Mouse (Mus musculus): ENCODE results near the gene Clstn2. TPM values are rescaled to one million over a fixed set of nuclear protein-coding genes. Genes with fewer than 3 reads are reported as not detected.

The Clstn2 gene
- total and polyA plus RNA-seq, 3 experiments = not detected

- in situ Hi-C loops (cut with MboI; ENCODE audit: low pct_ligation_motif_present, low pct_unique_long_range_greater_than_20kb, low sequenced_read_pairs) = no loop called here
- no peaks in the 10 kb centered on the region for H3K79me2 ChIP-seq (replicated peaks; ENCODE audit: control insufficient read depth, extremely low read depth, insufficient read depth, poor library complexity, severe bottlenecking)
- TF ChIP-seq CHD1 (IDR thresholded peaks at IDR 0.05; ENCODE audit: low read depth, low read length) = no peak
- TF ChIP-seq MAFK (IDR thresholded peaks at IDR 0.05; ENCODE audit: insufficient replicate concordance, low read length) = no peak
- no peak for TF ChIP-seq MAX (IDR thresholded peaks at IDR 0.05; ENCODE audit: low read length)
- no peak for TF ChIP-seq CHD2 (IDR thresholded peaks at IDR 0.05; ENCODE audit: low read length)
- no peak for TF ChIP-seq RAD21 (IDR thresholded peaks at IDR 0.05; ENCODE audit: low read depth, low read length)
- no peak for TF ChIP-seq SIN3A (IDR thresholded peaks at IDR 0.05; ENCODE audit: low read length)
- TF ChIP-seq GABPA (IDR thresholded peaks at IDR 0.05; ENCODE audit: insufficient replicate concordance, low read depth, low read length) = no peak
- no peak for TF ChIP-seq POLR2A (IDR thresholded peaks at IDR 0.05; ENCODE audit: low read depth, low read length)
- no peak for TF ChIP-seq ZNF384 (IDR thresholded peaks at IDR 0.05; ENCODE audit: low read depth, low read length)
- TF ChIP-seq ZKSCAN1 (IDR thresholded peaks at IDR 0.05; ENCODE audit: borderline replicate concordance, low read depth, low read length) = no peak
- no peak for TF ChIP-seq ETS1 (conservative IDR thresholded peaks at IDR 0.05; ENCODE audit: low read depth, low read length)
- TF ChIP-seq RCOR1 (conservative IDR thresholded peaks at IDR 0.05; ENCODE audit: low read depth, low read length) = no peak
- no peak for TF ChIP-seq JUND (conservative IDR thresholded peaks at IDR 0.05; ENCODE audit: low read depth, low read length)
Observed at GRCm38 (mm10) chr9:97919326-97919725, 113.7 kb downstream of the Clstn2 start.

GRCm38 (mm10) chr9:97891415-97891814 lies 141.6 kb downstream of the Clstn2 start:
- H3K36me3 ChIP-seq (replicated peaks in 1 of 2; ENCODE audit: control insufficient read depth in 1 of 2, insufficient read depth in 1 of 2, low read length in 1 of 2) = no peaks in the 10 kb centered on the region
- H3K9ac ChIP-seq (ENCODE audit: insufficient read depth, low read depth) = no peak overlapping the region
- H3K79me2 ChIP-seq (replicated peaks; ENCODE audit: control insufficient read depth, extremely low read depth, insufficient read depth, poor library complexity, severe bottlenecking) = no peaks in the 10 kb centered on the region
- in situ Hi-C loops (cut with MboI; ENCODE audit: low pct_ligation_motif_present, low pct_unique_long_range_greater_than_20kb, low sequenced_read_pairs) (no loop called here), dilution Hi-C loops (cut with MboI; ENCODE audit: extremely low pct_ligation_motif_present, extremely low pct_unique_long_range_greater_than_20kb, low sequenced_read_pairs) (no loop called here)
- H3K4me3 ChIP-seq (replicated peaks in 1 of 3; ENCODE audit: low read depth in 2 of 3, low read length in 2 of 3, poor library complexity in 1 of 3) = no peak overlapping the region
- no peaks in the 10 kb centered on the region for H3K27me3 ChIP-seq (replicated peaks)
- no peak for DNase-seq (ENCODE audit: extremely low read depth)
- H3K9me3 ChIP-seq (replicated peaks; ENCODE audit: low read length) = peaks cover 70% of the 10 kb centered on the region
- H3K4me1 ChIP-seq (ENCODE audit: control insufficient read depth in 1 of 2, insufficient read depth in 2 of 2) = no peaks in the 10 kb centered on the region
- no peak overlapping the region for H3K27ac ChIP-seq (ENCODE audit: insufficient read depth, low read depth)
- TF ChIP-seq POLR2A (IDR thresholded peaks at IDR 0.05; ENCODE audit: low read depth, low read length) (no peak), MYC (IDR thresholded peaks at IDR 0.05; ENCODE audit: low read depth, low read length) (no peak), JUN (IDR thresholded peaks at IDR 0.05; ENCODE audit: insufficient read depth, low read depth, low read length) (no peak), MAZ (IDR thresholded peaks at IDR 0.05; ENCODE audit: low read depth, low read length) (no peak), ZKSCAN1 (IDR thresholded peaks at IDR 0.05; ENCODE audit: borderline replicate concordance, low read depth, low read length) (no peak), ZC3H11A (IDR thresholded peaks at IDR 0.05; ENCODE audit: low read depth, low read length) (no peak), PAX5 (IDR thresholded peaks at IDR 0.05; ENCODE audit: low read length) (no peak), GABPA (IDR thresholded peaks at IDR 0.05; ENCODE audit: insufficient replicate concordance, low read depth, low read length) (no peak), USF1 (IDR thresholded peaks at IDR 0.05; ENCODE audit: low read depth, low read length) (no peak), MAX (IDR thresholded peaks at IDR 0.05; ENCODE audit: low read length) (no peak), TBP (conservative IDR thresholded peaks at IDR 0.05; ENCODE audit: low read depth, low read length) (no peak), CTCF (conservative IDR thresholded peaks at IDR 0.05 in 1 of 2, IDR thresholded peaks at IDR 0.05 in 1 of 2; ENCODE audit: low read depth in 2 of 2, low read length in 2 of 2) (no peak), NELFE (IDR thresholded peaks at IDR 0.05; ENCODE audit: low read depth, low read length) (no peak), POLR2AphosphoS2 (IDR thresholded peaks at IDR 0.05; ENCODE audit: low read depth, low read length) (no peak), HCFC1 (IDR thresholded peaks at IDR 0.05; ENCODE audit: low read depth, low read length) (no peak), E2F4 (IDR thresholded peaks at IDR 0.05; ENCODE audit: insufficient replicate concordance, low read depth, low read length) (no peak), MXI1 (IDR thresholded peaks at IDR 0.05; ENCODE audit: low read depth, low read length) (no peak), RCOR1 (conservative IDR thresholded peaks at IDR 0.05; ENCODE audit: low read depth, low read length) (no peak)
- H3K4me2 ChIP-seq (ENCODE audit: insufficient read depth, low read depth, poor library complexity, severe bottlenecking) = no peak overlapping the region

More at GRCm38 (mm10) chr9:97919326-97919725, 113.7 kb downstream of the Clstn2 start:
- DNase-seq (ENCODE audit: extremely low read depth) = no peak
- no peaks in the 10 kb centered on the region for H3K4me1 ChIP-seq (ENCODE audit: control insufficient read depth in 1 of 2, insufficient read depth in 2 of 2)
- H3K4me2 ChIP-seq (ENCODE audit: insufficient read depth, low read depth, poor library complexity, severe bottlenecking) = no peak overlapping the region
- H3K27ac ChIP-seq (ENCODE audit: insufficient read depth, low read depth) = no peak overlapping the region
- H3K27me3 ChIP-seq (replicated peaks) = no peaks in the 10 kb centered on the region
- H3K4me3 ChIP-seq (replicated peaks in 1 of 3; ENCODE audit: low read depth in 2 of 3, low read length in 2 of 3, poor library complexity in 1 of 3) = no peak overlapping the region
- peaks cover 85% of the 10 kb centered on the region for H3K9me3 ChIP-seq (replicated peaks; ENCODE audit: low read length)
- no peaks in the 10 kb centered on the region for H3K36me3 ChIP-seq (replicated peaks in 1 of 2; ENCODE audit: control insufficient read depth in 1 of 2, insufficient read depth in 1 of 2, low read length in 1 of 2)
- H3K9ac ChIP-seq (ENCODE audit: insufficient read depth, low read depth) = no peak overlapping the region
- dilution Hi-C loops (cut with MboI; ENCODE audit: extremely low pct_ligation_motif_present, extremely low pct_unique_long_range_greater_than_20kb, low sequenced_read_pairs) = no loop called here

All from CH12.LX (cell line).